Comparison of ENCODE assay signal across 30 mouse cellular contexts in the genomic region with DNA sequence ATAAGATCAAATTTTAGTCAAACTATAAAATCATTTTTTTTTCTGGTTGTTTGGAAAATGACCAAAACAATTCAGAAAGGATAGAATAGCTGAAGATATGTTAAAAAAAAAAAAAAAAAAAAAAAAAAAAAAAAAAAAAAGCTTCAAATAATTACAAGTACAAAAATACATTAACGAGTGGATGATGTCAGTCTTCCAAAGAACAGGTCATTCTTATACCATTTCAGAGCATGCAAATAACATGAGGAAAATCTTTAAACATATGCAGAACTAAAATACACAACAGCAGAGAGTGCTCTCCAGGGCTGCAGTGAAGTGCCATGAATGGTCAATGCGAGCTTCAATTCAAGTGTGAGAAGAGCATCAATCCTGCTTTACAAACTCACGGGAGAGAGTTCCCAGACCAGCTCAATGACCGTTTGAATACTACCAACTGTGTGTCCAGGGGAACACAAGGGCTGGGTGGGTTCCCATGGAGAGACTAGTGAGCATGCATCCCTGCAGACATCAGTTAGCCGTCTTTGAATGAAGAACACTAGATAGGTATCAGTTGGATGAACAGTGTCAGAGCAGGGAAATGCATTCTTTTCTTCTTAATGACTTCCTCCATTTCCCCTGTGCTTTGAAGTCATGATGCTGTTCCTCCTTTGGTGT.
A peak's percentile ranks its signal among the peaks of the same experiment; 100 is the strongest.
DNase-seq lines count a peak whose midpoint lies in the region; ATAC-seq lines count a peak whose summit lies in the region.
"Had no signal": no experiment of that assay in that cellular context is flagged by ENCODE, and none has a peak within 500 bp of the region (broad histone marks: within the 10 kb centered on the region; RNA-seq: fewer than 3 reads in every experiment).

No protein-coding gene starts in this region.

- DNase-seq in embryo, embryonic 10 days (ENCODE audit: low spot score): peak; percentile 24
- no peak for DNase-seq in embryo, embryonic 9.5 days (ENCODE audit: extremely low spot score)
- DNase-seq in heart, adult 11 months: peak; percentile 76
- DNase-seq in heart, postnatal 4 days: no peak
- peak; percentile 21 for DNase-seq in neural tube, embryonic 11.5 days (ENCODE audit: low spot score)
- DNase-seq in neural tube, embryonic 10.5 days (ENCODE audit: extremely low spot score, low spot score): no peak
- DNase-seq in adrenal gland, adult 2 months: no peak
- DNase-seq: adrenal gland, postnatal 10 days; adrenal gland, postnatal 36 days; cerebellum, adult 18-20 months; cerebellum, adult 9-11 months; cerebellum, postnatal 25 days; forebrain, postnatal 0 days; gastrocnemius, adult 2 months; gastrocnemius, postnatal 14 days; heart, adult 18-20 months; heart, postnatal 10 days; heart, postnatal 36 days; kidney, adult 11 months had no signal

- ATAC-seq in neural tube, embryonic 11.5 days (ENCODE audit: insufficient read depth, low FRiP score, low TSS enrichment): no peak
- peak; percentile 45; the same call in 1 of the 2 replicates for ATAC-seq in neural tube, embryonic 15.5 days (ENCODE audit: low FRiP score)
- ATAC-seq: activated CD4-positive, CD25-positive, alpha-beta regulatory T cell, adult 4 months; forebrain, embryonic 14.5 days; forebrain, postnatal 0 days; intestine, embryonic 15.5 days had no signal

- no peaks in the 10 kb centered on the region for H3K9me3 ChIP-seq in neural tube, embryonic 11.5 days (ENCODE audit: control insufficient read depth, low read length)
- H3K9me3 ChIP-seq in neural tube, embryonic 15.5 days (replicated peaks): no peaks in the 10 kb centered on the region
- H3K9me3 ChIP-seq: embryonic facial prominence, embryonic 10.5 days; embryonic facial prominence, embryonic 13.5 days; heart, embryonic 12.5 days; heart, embryonic 15.5 days; hindbrain, embryonic 12.5 days; hindbrain, embryonic 15.5 days; intestine, embryonic 15.5 days had no signal

- no peak overlapping the region for H3K9ac ChIP-seq in neural tube, embryonic 11.5 days (ENCODE audit: low read length)
- no peak overlapping the region for H3K9ac ChIP-seq in neural tube, embryonic 15.5 days (replicated peaks)
- H3K9ac ChIP-seq: embryonic facial prominence, embryonic 13.5 days; forebrain, postnatal 0 days; heart, embryonic 12.5 days; heart, embryonic 15.5 days; hindbrain, embryonic 12.5 days; hindbrain, embryonic 15.5 days; intestine, embryonic 15.5 days had no signal

- no peaks in the 10 kb centered on the region for H3K27me3 ChIP-seq in neural tube, embryonic 11.5 days (ENCODE audit: control insufficient read depth, insufficient read depth, low read length)
- H3K27me3 ChIP-seq in neural tube, embryonic 15.5 days (replicated peaks): no peaks in the 10 kb centered on the region
- H3K27me3 ChIP-seq: embryonic facial prominence, embryonic 13.5 days; heart, embryonic 12.5 days; heart, embryonic 15.5 days; hindbrain, embryonic 12.5 days; hindbrain, embryonic 15.5 days; intestine, embryonic 15.5 days had no signal

- H3K4me3 ChIP-seq in neural tube, embryonic 11.5 days (ENCODE audit: low read depth, low read length): no peak overlapping the region
- H3K4me3 ChIP-seq in neural tube, embryonic 15.5 days (replicated peaks): no peak overlapping the region
- H3K4me3 ChIP-seq: embryonic facial prominence, embryonic 10.5 days; embryonic facial prominence, embryonic 13.5 days; erythroblast, embryonic 14.5 days; gastrocnemius, adult 2 months; heart, embryonic 12.5 days; heart, embryonic 15.5 days; hindbrain, embryonic 12.5 days; hindbrain, embryonic 15.5 days; intestine, embryonic 15.5 days had no signal

- no peaks in the 10 kb centered on the region for H3K4me1 ChIP-seq in neural tube, embryonic 11.5 days (ENCODE audit: control insufficient read depth, insufficient read depth, low read length)
- no peaks in the 10 kb centered on the region for H3K4me1 ChIP-seq in neural tube, embryonic 15.5 days
- H3K4me1 ChIP-seq: embryonic facial prominence, embryonic 10.5 days; embryonic facial prominence, embryonic 13.5 days; heart, embryonic 12.5 days; heart, embryonic 15.5 days; hindbrain, embryonic 12.5 days; hindbrain, embryonic 15.5 days; intestine, embryonic 15.5 days had no signal

- WGBS in neural tube, embryonic 11.5 days: 36% methylated on average over 5 of the region's 5 CpGs
- 29% methylated on average over 5 of the region's 5 CpGs for whole genome bisulfite sequencing in neural tube, embryonic 15.5 days

- no peak overlapping the region for H3K4me2 ChIP-seq in neural tube, embryonic 11.5 days (ENCODE audit: low read depth)
- no peak overlapping the region for H3K4me2 ChIP-seq in neural tube, embryonic 15.5 days
- H3K4me2 ChIP-seq: embryonic facial prominence, embryonic 13.5 days; heart, embryonic 12.5 days; heart, embryonic 15.5 days; hindbrain, embryonic 12.5 days; hindbrain, embryonic 15.5 days; intestine, embryonic 15.5 days had no signal

- no peaks in the 10 kb centered on the region for H3K36me3 ChIP-seq in neural tube, embryonic 11.5 days (ENCODE audit: control insufficient read depth, insufficient read depth, low read length)
- no peaks in the 10 kb centered on the region for H3K36me3 ChIP-seq in neural tube, embryonic 15.5 days
- H3K36me3 ChIP-seq: embryonic facial prominence, embryonic 10.5 days; embryonic facial prominence, embryonic 13.5 days; heart, embryonic 12.5 days; heart, embryonic 15.5 days; hindbrain, embryonic 12.5 days; hindbrain, embryonic 15.5 days; intestine, embryonic 15.5 days had no signal

- no peak overlapping the region for H3K27ac ChIP-seq in neural tube, embryonic 11.5 days (ENCODE audit: low read depth, low read length)
- no peak overlapping the region for H3K27ac ChIP-seq in neural tube, embryonic 15.5 days (replicated peaks)
- H3K27ac ChIP-seq: embryonic facial prominence, embryonic 10.5 days; embryonic facial prominence, embryonic 13.5 days; gastrocnemius, adult 2 months; heart, embryonic 15.5 days; hindbrain, embryonic 12.5 days; hindbrain, embryonic 15.5 days; intestine, embryonic 15.5 days had no signal

Comparison
In these comparisons a context has a peak if more than half of its experiments do, and no peak if none do; other contexts are left out.
1. DNase-seq: peak in embryo, embryonic 10 days (single experiment), heart, adult 11 months (single experiment) and neural tube, embryonic 11.5 days (single experiment); none in embryo, embryonic 9.5 days (single experiment), heart, postnatal 4 days (single experiment), neural tube, embryonic 10.5 days (single experiment) and adrenal gland, adult 2 months (single experiment).